Mouse (Mus musculus) heart, embryonic 14.5 days (tissue): ENCODE measurements around the gene Haus7. TPM values are rescaled to one million over a fixed set of nuclear protein-coding genes. Genes with fewer than 3 reads are reported as not detected.
A peak's percentile ranks its signal among the peaks of the same experiment; 100 is the strongest.

ENCODE experiments used
- ATAC-seq: fragments of 200-750 bp; cut with Nextera tagmentation; 2 replicates; pipeline ENCODE4 v1.8.0; 2017; ENCODE audit warnings: low read depth, moderate TSS enrichment; ENCODE audit not compliant: insufficient number of reproducible peaks, insufficient read depth, low FRiP score
- H3K27ac ChIP-seq, 2 experiments: fragments of 200-500 bp in 1 of 2; fragments of 300-500 bp in 1 of 2; sonication (generic) in 1 of 2; replicated peaks in 1 of 2; 2 replicates each; pipeline ENCODE4 v1.5.1; 2012 to 2014; ENCODE audit warnings: low read depth in 2 of 2, low read length in 2 of 2, control low read depth in 1 of 2, mild to moderate bottlenecking in 1 of 2, mixed read lengths in 1 of 2; ENCODE audit not compliant: control insufficient read depth in 1 of 2, insufficient read depth in 1 of 2
- H3K27me3 ChIP-seq: fragments of 300-500 bp; sonication (generic); 2 replicates; pipeline ENCODE4 v1.6.1; 2014; ENCODE audit warnings: mild to moderate bottlenecking, low read length, control low read depth; ENCODE audit not compliant: control insufficient read depth, insufficient read depth
- H3K36me3 ChIP-seq: fragments of 300-500 bp; sonication (generic); 2 replicates; pipeline ENCODE4 v1.6.1; 2014; ENCODE audit warnings: mild to moderate bottlenecking, control low read depth, low read length, mixed read lengths; ENCODE audit not compliant: control insufficient read depth, insufficient read depth
- H3K4me1 ChIP-seq, 2 experiments: fragments of 200-500 bp in 1 of 2; fragments of 300-500 bp in 1 of 2; sonication (generic) in 1 of 2; 2 replicates each; pipeline ENCODE4 v1.6.1; 2012 to 2014; ENCODE audit warnings: low read length in 2 of 2, control low read depth in 1 of 2, mixed read lengths in 1 of 2; ENCODE audit not compliant: control insufficient read depth in 2 of 2, insufficient read depth in 2 of 2
- H3K4me2 ChIP-seq: fragments of 300-500 bp; sonication (generic); 2 replicates; pipeline ENCODE4 v1.6.1; 2014; ENCODE audit warnings: mild to moderate bottlenecking, low read length
- H3K4me3 ChIP-seq, 2 experiments: fragments of 200-500 bp in 1 of 2; fragments of 300-500 bp in 1 of 2; sonication (generic) in 1 of 2; 2 replicates each; pipeline ENCODE4 v1.5.1; 2012 to 2014; ENCODE audit warnings: low read length in 2 of 2, mild to moderate bottlenecking in 2 of 2, control low read depth in 1 of 2, low read depth in 1 of 2, moderate library complexity in 1 of 2; ENCODE audit not compliant: control insufficient read depth in 1 of 2, insufficient read depth in 1 of 2
- H3K9ac ChIP-seq: fragments of 300-500 bp; sonication (generic); 2 replicates; pipeline ENCODE4 v1.6.1; 2014; ENCODE audit warnings: mild to moderate bottlenecking, low read length
- H3K9me3 ChIP-seq: fragments of 300-500 bp; sonication (generic); 2 replicates; pipeline ENCODE4 v1.6.1; 2016; ENCODE audit warnings: low read length, control low read depth; ENCODE audit not compliant: control insufficient read depth
- WGBS: fragments of 180-500 bp; shearing (Covaris S2); extraction: QIAGEN DNeasy Blood & Tissue Kit; methylation state at CpG from one replicate; pipeline ENCODE4 v1.1.7; 2014; 5-methylcytosine and 5-hydroxymethylcytosine counted together
- polyA plus RNA-seq: library from polyadenylated mRNA; unstranded; fragments of >200 nt; fragmentation: Nextera tagmentation; extraction: Ambion mirVana; gene quantifications from 2 replicates; pipeline ENCODE4 v1.2.1, GENCODE M21; 2014

Gene Haus7
- polyA plus RNA-seq, 1 experiment from 2014 or later, result 42.0 TPM

- H3K4me2 ChIP-seq, result no peak overlapping the region
- H3K36me3 ChIP-seq, result no peaks in the 10 kb centered on the region
- H3K9me3 ChIP-seq, result no peaks in the 10 kb centered on the region
- no peak overlapping the region for H3K4me3 ChIP-seq
- H3K4me1 ChIP-seq, result peaks cover 0 to 2% of the 10 kb centered on the region in 2 experiments; a peak in 1 of 4 replicates
- H3K9ac ChIP-seq, result no peak overlapping the region
- H3K27ac ChIP-seq, result peak overlapping the region; percentile 61 to 64
- ATAC-seq, result 0 out of 2 replicates have a peak, but pooled peaks have one; percentile 25
- 57% methylated on average over 5 of the region's 5 CpGs for WGBS
- H3K27me3 ChIP-seq, result no peaks in the 10 kb centered on the region
Measured at GRCm38 (mm10) chrX:73467446-73468241, 8.8 kb upstream of the Haus7 start.

- H3K4me2 ChIP-seq, result no peak overlapping the region
- no peak overlapping the region for H3K9ac ChIP-seq
- no peaks in the 10 kb centered on the region for H3K36me3 ChIP-seq
- peaks cover 0 to 2% of the 10 kb centered on the region in 2 experiments; a peak in 1 of 4 replicates for H3K4me1 ChIP-seq
- H3K4me3 ChIP-seq, result no peak overlapping the region
- H3K27me3 ChIP-seq, result no peaks in the 10 kb centered on the region
- 57% methylated on average over 9 of the region's 9 CpGs for WGBS
- no peaks in the 10 kb centered on the region for H3K9me3 ChIP-seq
- peak; percentile 50; the same call in 1 of the 2 replicates for ATAC-seq
- peak overlapping the region; percentile 1 to 24; a peak in 3 of 4 replicates for H3K27ac ChIP-seq
Measured at GRCm38 (mm10) chrX:73465483-73466186, 6.8 kb upstream of the Haus7 start.

DNA sequence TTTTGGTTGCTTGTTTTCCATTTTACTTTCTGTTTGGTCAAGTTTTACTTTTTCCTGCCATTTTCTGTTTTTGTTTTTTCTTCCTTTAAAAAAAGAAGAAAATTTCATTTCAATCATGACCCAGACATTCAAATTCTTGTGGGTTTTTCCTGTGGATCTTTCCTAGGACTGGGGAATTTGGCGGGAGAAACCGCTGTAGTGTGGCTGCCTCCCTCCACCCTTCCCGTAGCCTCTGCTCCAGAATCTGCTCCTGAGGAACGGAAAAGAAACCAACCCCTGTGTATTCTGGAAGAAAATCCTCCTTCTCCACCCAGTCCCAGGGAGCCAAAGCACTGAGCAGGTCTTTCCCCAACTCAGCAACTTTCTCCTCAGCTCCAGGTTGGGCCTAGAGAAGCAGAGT lies 1.9 kb upstream of the Haus7 start:
- no peaks in the 10 kb centered on the region for H3K9me3 ChIP-seq
- H3K27ac ChIP-seq, result no peak overlapping the region
- no peaks in the 10 kb centered on the region for H3K36me3 ChIP-seq
- H3K4me1 ChIP-seq, result peaks cover 0 to 3% of the 10 kb centered on the region in 2 experiments; a peak in 3 of 4 replicates
- H3K27me3 ChIP-seq, result no peaks in the 10 kb centered on the region
- no peak overlapping the region for H3K4me2 ChIP-seq
- 73% methylated on average over 4 of the region's 4 CpGs for WGBS
- ATAC-seq, result no peak
- no peak overlapping the region for H3K4me3 ChIP-seq
- H3K9ac ChIP-seq, result no peak overlapping the region

GRCm38 (mm10) chrX:73451949-73452348 lies 6.9 kb downstream of the Haus7 start:
- no peak overlapping the region for H3K27ac ChIP-seq
- H3K4me2 ChIP-seq, result no peak overlapping the region
- no peaks in the 10 kb centered on the region; a peak in 1 of 4 replicates for H3K4me1 ChIP-seq
- H3K9ac ChIP-seq, result no peak overlapping the region
- H3K4me3 ChIP-seq, result no peak overlapping the region
- 21% methylated on average over 2 of the region's 2 CpGs for WGBS
- ATAC-seq, result no peak
- no peaks in the 10 kb centered on the region for H3K9me3 ChIP-seq
- H3K27me3 ChIP-seq, result no peaks in the 10 kb centered on the region
- H3K36me3 ChIP-seq, result 0 out of 2 replicates have a peak, but pooled peaks cover 16% of the 10 kb centered on the region

DNA sequence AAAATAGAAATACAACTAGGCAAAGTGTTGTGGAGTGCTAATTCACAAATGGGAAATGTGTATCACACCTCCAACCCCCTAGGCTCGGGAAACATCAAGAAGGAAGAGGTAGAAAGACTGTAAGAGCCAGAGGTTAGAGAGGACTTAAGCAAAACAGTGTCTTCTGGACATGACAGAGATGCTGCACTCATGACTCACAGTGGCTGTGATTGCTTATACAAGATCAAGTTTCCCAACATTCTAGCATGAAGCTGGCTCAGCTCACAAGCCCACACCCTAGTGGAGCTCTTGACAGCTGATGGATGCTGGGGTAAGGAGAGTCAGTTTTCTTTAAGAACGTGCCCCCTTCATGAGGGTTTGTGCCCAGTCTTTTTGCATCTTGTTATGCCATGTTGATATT lies 17.4 kb downstream of the Haus7 start:
- H3K36me3 ChIP-seq, result peaks cover 10% of the 10 kb centered on the region; the same call in 1 of the 2 replicates
- H3K27me3 ChIP-seq, result no peaks in the 10 kb centered on the region
- no peak overlapping the region for H3K4me3 ChIP-seq
- 56% methylated on average over 2 of the region's 2 CpGs for WGBS
- no peaks in the 10 kb centered on the region for H3K4me1 ChIP-seq
- H3K9me3 ChIP-seq, result no peaks in the 10 kb centered on the region
- no peak overlapping the region for H3K27ac ChIP-seq
- no peak overlapping the region for H3K9ac ChIP-seq
- H3K4me2 ChIP-seq, result no peak overlapping the region
- ATAC-seq, result no peak

- no peak for ATAC-seq
- Histone ChIP-seq H3K4me1 (no peaks in the 10 kb centered on the region), H3K9ac (no peak within 1 kb of the TSS), H3K4me3 (no peak within 1 kb of the TSS), H3K27ac (no peak within 1 kb of the TSS), H3K27me3 (no peaks in the 10 kb centered on the region), H3K36me3 (no peaks in the 10 kb centered on the region), H3K4me2 (no peak within 1 kb of the TSS), H3K9me3 (no peaks in the 10 kb centered on the region)
- WGBS, result 77% methylated on average over 11 of the region's 11 CpGs
Measured at GRCm38 (mm10) chrX:73435252-73435651, 23.6 kb downstream of the Haus7 start, which contains the start of gene Trex2. Gene Trex2 (minus strand): TSS chrX:73435344.

DNA sequence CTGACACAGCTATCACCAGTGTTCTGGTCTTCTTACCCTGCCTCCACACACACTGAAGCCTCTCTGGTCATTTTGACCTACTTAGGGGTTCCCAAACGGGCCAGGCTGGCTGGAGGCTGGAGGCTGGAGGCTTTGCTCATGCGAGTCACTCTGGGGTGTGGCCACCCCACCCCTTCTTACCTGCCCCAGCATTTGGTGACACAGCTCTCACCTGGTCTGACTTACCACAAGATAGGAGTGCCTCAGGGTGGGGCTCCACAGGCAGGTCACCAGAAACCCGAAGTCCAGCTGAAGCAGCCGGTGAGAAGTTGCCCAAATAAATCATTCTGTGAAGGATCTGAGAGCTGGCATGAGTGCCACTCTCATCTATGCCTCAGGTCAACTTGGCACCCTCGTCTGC lies 26.0 kb downstream of the Haus7 start:
- Histone ChIP-seq H3K4me2 (no peak overlapping the region), H3K36me3 (no peaks in the 10 kb centered on the region), H3K9ac (no peak overlapping the region), H3K4me1 (no peaks in the 10 kb centered on the region), H3K27ac (no peak overlapping the region), H3K4me3 (no peak overlapping the region), H3K9me3 (no peaks in the 10 kb centered on the region), H3K27me3 (no peaks in the 10 kb centered on the region)
- WGBS, result 67% methylated on average over 5 of the region's 5 CpGs
- no peak for ATAC-seq
